Comparison of ENCODE assay signal across 17 mouse cellular contexts in the genomic region with DNA sequence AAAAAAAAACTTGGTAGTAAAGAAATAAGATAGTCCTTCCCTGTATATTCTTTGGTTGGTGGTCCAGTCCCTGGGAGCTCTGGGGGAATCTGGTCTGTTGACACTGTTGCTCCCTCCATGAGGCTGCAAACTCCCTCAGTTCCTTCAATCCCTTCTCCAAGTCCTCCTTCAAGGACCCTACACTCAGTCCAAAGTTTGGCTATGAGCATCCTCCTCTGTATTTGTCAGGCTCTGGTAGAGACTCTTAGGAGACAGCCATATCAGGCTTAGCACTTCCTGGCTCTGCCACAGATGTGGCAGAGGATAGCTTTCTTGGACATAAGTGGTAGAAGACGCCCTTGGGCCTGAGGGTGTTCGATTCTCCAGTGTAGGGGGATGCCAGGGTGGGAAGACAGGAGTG.
"Had no signal": no experiment of that assay in that cellular context is flagged by ENCODE, and none has a peak within 500 bp of the region (broad histone marks: within the 10 kb centered on the region; RNA-seq: fewer than 3 reads in every experiment).

No protein-coding gene starts in this region.

- H3K27me3 ChIP-seq: midbrain, embryonic 12.5 days; midbrain, embryonic 15.5 days; neural tube, embryonic 13.5 days; neural tube, embryonic 15.5 days had no signal

- ATAC-seq: midbrain, embryonic 15.5 days had no signal

- H3K9ac ChIP-seq: lung, embryonic 14.5 days; midbrain, embryonic 12.5 days; midbrain, embryonic 15.5 days; neural tube, embryonic 13.5 days; neural tube, embryonic 15.5 days had no signal

- H3K9me3 ChIP-seq: midbrain, embryonic 12.5 days; midbrain, embryonic 15.5 days; neural tube, embryonic 13.5 days; neural tube, embryonic 15.5 days had no signal

- H3K4me1 ChIP-seq: midbrain, embryonic 12.5 days; midbrain, embryonic 15.5 days; neural tube, embryonic 13.5 days; neural tube, embryonic 15.5 days had no signal

- H3K27ac ChIP-seq: midbrain, embryonic 12.5 days; midbrain, embryonic 15.5 days; neural tube, embryonic 13.5 days; neural tube, embryonic 15.5 days had no signal

- H3K4me2 ChIP-seq: lung, embryonic 14.5 days; midbrain, embryonic 12.5 days; midbrain, embryonic 15.5 days; neural tube, embryonic 13.5 days; neural tube, embryonic 15.5 days had no signal

- H3K4me3 ChIP-seq: midbrain, embryonic 12.5 days; midbrain, embryonic 15.5 days; myocyte; neural tube, embryonic 13.5 days; neural tube, embryonic 15.5 days had no signal

- DNase-seq: lung, adult 18-20 months; lung, embryonic 14.5 days; lung, postnatal 10 days; lung, postnatal 4 days; retina, postnatal 1 day; right cerebral cortex, adult 18-20 months; right cerebral cortex, postnatal 25 days; right cerebral cortex, postnatal 4 days; spleen, adult 18-20 months; thymus, adult 18-20 months; thymus, postnatal 14 days; thymus, postnatal 36 days had no signal

- H3K36me3 ChIP-seq: midbrain, embryonic 12.5 days; midbrain, embryonic 15.5 days; neural tube, embryonic 13.5 days; neural tube, embryonic 15.5 days had no signal
